Mouse (Mus musculus): Measurements from ENCODE around the gene Rnd1.

DNA sequence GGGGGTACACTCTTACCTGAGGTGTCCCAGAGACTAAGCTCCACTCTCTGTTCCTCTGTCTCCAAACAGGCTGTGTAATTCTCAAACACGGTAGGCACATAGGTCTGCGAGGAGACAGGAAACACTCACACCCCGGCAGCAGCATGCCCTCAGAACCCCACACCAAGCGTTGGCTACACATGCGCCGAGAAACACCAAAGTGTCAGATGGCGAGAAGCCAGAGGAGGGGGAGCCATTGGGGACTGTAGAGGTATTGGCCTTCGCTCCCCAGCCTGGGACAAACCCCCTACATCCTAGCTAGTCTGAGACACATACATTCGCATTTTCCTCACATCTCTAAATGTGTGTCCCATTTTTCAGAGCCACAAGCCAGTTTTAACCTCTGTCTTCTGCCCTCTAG, 790 bp downstream of the Rnd1 start:
- TF ChIP-seq CTCF (IDR thresholded peaks at IDR 0.05; ENCODE audit: low read depth, low read length) (no peak), POLR2A (IDR thresholded peaks at IDR 0.05; ENCODE audit: borderline replicate concordance, low read depth, low read length) (no peak)

Measured in bone marrow macrophage, adult 2 months (primary cell).